Mouse (Mus musculus): ENCODE results near the gene Tmem212. TPM values are rescaled to one million over a fixed set of nuclear protein-coding genes. Genes with fewer than 3 reads are reported as not detected.
A peak's percentile ranks its signal among the peaks of the same experiment; 100 is the strongest.

Tmem212 gene
- polyA plus RNA-seq, 1 experiment from 2014 or later: 0.24 TPM

GRCm38 (mm10) chr3:27854431-27855180 lies 41.6 kb downstream of the Tmem212 start:
- Histone ChIP-seq H3K27ac (ENCODE audit: low read length) (peak overlapping the region; percentile 25; the same call in 1 of the 2 replicates), H3K4me3 (ENCODE audit: low read length) (no peak overlapping the region), H3K36me3 (ENCODE audit: insufficient read depth, low read length) (no peaks in the 10 kb centered on the region)

GRCm38 (mm10) chr3:27843266-27843665 lies 52.9 kb downstream of the Tmem212 start:
- WGBS: 66% methylated on average over 5 of the region's 5 CpGs
- Histone ChIP-seq H3K27ac (ENCODE audit: low read length) (no peak overlapping the region), H3K4me3 (ENCODE audit: low read length) (no peak overlapping the region), H3K36me3 (ENCODE audit: insufficient read depth, low read length) (no peaks in the 10 kb centered on the region), H3K4me2 (replicated peaks; ENCODE audit: low read depth, low read length) (no peak overlapping the region), H3K4me1 (ENCODE audit: insufficient read depth, low read length) (no peaks in the 10 kb centered on the region), H3K27me3 (ENCODE audit: insufficient read depth, low read length) (no peaks in the 10 kb centered on the region), H3K9me3 (ENCODE audit: low read length) (no peaks in the 10 kb centered on the region), H3K9ac (replicated peaks; ENCODE audit: low read length) (no peak overlapping the region)
- ATAC-seq (ENCODE audit: low FRiP score, low TSS enrichment): no peak

More at GRCm38 (mm10) chr3:27854431-27855180, 41.6 kb downstream of the Tmem212 start:
- no peak for ATAC-seq (ENCODE audit: low FRiP score, low TSS enrichment)
- Histone ChIP-seq H3K9ac (replicated peaks; ENCODE audit: low read length) (no peak overlapping the region), H3K4me1 (ENCODE audit: insufficient read depth, low read length) (peaks cover 31% of the 10 kb centered on the region), H3K9me3 (ENCODE audit: low read length) (no peaks in the 10 kb centered on the region), H3K4me2 (replicated peaks; ENCODE audit: low read depth, low read length) (no peak overlapping the region), H3K27me3 (ENCODE audit: insufficient read depth, low read length) (no peaks in the 10 kb centered on the region)
- 58% methylated on average over 5 of the region's 5 CpGs for WGBS

- Histone ChIP-seq H3K4me3 (ENCODE audit: low read length) (no peak overlapping the region), H3K27me3 (ENCODE audit: insufficient read depth, low read length) (no peaks in the 10 kb centered on the region)
- ATAC-seq (ENCODE audit: low FRiP score, low TSS enrichment): no peak
Observed at GRCm38 (mm10) chr3:27842856-27843255, 53.3 kb downstream of the Tmem212 start.

GRCm38 (mm10) chr3:27840311-27840710 lies 55.9 kb downstream of the Tmem212 start:
- 66% methylated on average over 9 of the region's 9 CpGs for WGBS

More at GRCm38 (mm10) chr3:27842856-27843255, 53.3 kb downstream of the Tmem212 start:
- H3K9ac ChIP-seq (replicated peaks; ENCODE audit: low read length): no peak overlapping the region
- H3K27ac ChIP-seq (ENCODE audit: low read length): no peak overlapping the region
- no peaks in the 10 kb centered on the region for H3K9me3 ChIP-seq (ENCODE audit: low read length)
- H3K4me2 ChIP-seq (replicated peaks; ENCODE audit: low read depth, low read length): no peak overlapping the region
- no peaks in the 10 kb centered on the region for H3K36me3 ChIP-seq (ENCODE audit: insufficient read depth, low read length)
- no peaks in the 10 kb centered on the region for H3K4me1 ChIP-seq (ENCODE audit: insufficient read depth, low read length)
- 62% methylated on average over 5 of the region's 5 CpGs for WGBS

GRCm38 (mm10) chr3:27839795-27840194 lies 56.4 kb downstream of the Tmem212 start:
- Histone ChIP-seq H3K36me3 (ENCODE audit: insufficient read depth, low read length) (no peaks in the 10 kb centered on the region), H3K27me3 (ENCODE audit: insufficient read depth, low read length) (no peaks in the 10 kb centered on the region), H3K4me3 (ENCODE audit: low read length) (no peak overlapping the region), H3K4me2 (replicated peaks; ENCODE audit: low read depth, low read length) (no peak overlapping the region), H3K4me1 (ENCODE audit: insufficient read depth, low read length) (no peaks in the 10 kb centered on the region), H3K9ac (replicated peaks; ENCODE audit: low read length) (no peak overlapping the region), H3K27ac (ENCODE audit: low read length) (no peak overlapping the region), H3K9me3 (ENCODE audit: low read length) (no peaks in the 10 kb centered on the region)
- 74% methylated on average over 3 of the region's 3 CpGs for WGBS
- no peak for ATAC-seq (ENCODE audit: low FRiP score, low TSS enrichment)

More at GRCm38 (mm10) chr3:27840311-27840710, 55.9 kb downstream of the Tmem212 start:
- H3K27ac ChIP-seq (ENCODE audit: low read length): no peak overlapping the region
- H3K9me3 ChIP-seq (ENCODE audit: low read length): no peaks in the 10 kb centered on the region
- H3K27me3 ChIP-seq (ENCODE audit: insufficient read depth, low read length): no peaks in the 10 kb centered on the region
- no peaks in the 10 kb centered on the region for H3K4me1 ChIP-seq (ENCODE audit: insufficient read depth, low read length)
- no peak overlapping the region for H3K4me2 ChIP-seq (replicated peaks; ENCODE audit: low read depth, low read length)
- H3K36me3 ChIP-seq (ENCODE audit: insufficient read depth, low read length): no peaks in the 10 kb centered on the region
- no peak for ATAC-seq (ENCODE audit: low FRiP score, low TSS enrichment)
- H3K4me3 ChIP-seq (ENCODE audit: low read length): no peak overlapping the region
- no peak overlapping the region for H3K9ac ChIP-seq (replicated peaks; ENCODE audit: low read length)

- Histone ChIP-seq H3K9ac (replicated peaks; ENCODE audit: low read length) (no peak overlapping the region), H3K9me3 (ENCODE audit: low read length) (no peaks in the 10 kb centered on the region), H3K36me3 (ENCODE audit: insufficient read depth, low read length) (no peaks in the 10 kb centered on the region), H3K27me3 (ENCODE audit: insufficient read depth, low read length) (no peaks in the 10 kb centered on the region), H3K4me3 (ENCODE audit: low read length) (no peak overlapping the region), H3K4me1 (ENCODE audit: insufficient read depth, low read length) (no peaks in the 10 kb centered on the region), H3K4me2 (replicated peaks; ENCODE audit: low read depth, low read length) (no peak overlapping the region), H3K27ac (ENCODE audit: low read length) (no peak overlapping the region)
- WGBS: 86% methylated on average over 9 of the region's 9 CpGs
- no peak for ATAC-seq (ENCODE audit: low FRiP score, low TSS enrichment)
Observed at GRCm38 (mm10) chr3:27839231-27839630, 56.9 kb downstream of the Tmem212 start.

- 75% methylated on average over 3 of the region's 3 CpGs for WGBS
- Histone ChIP-seq H3K4me2 (replicated peaks; ENCODE audit: low read depth, low read length) (no peak overlapping the region), H3K9me3 (ENCODE audit: low read length) (no peaks in the 10 kb centered on the region), H3K27ac (ENCODE audit: low read length) (no peak overlapping the region), H3K36me3 (ENCODE audit: insufficient read depth, low read length) (no peaks in the 10 kb centered on the region), H3K9ac (replicated peaks; ENCODE audit: low read length) (no peak overlapping the region), H3K4me1 (ENCODE audit: insufficient read depth, low read length) (no peaks in the 10 kb centered on the region), H3K4me3 (ENCODE audit: low read length) (no peak overlapping the region), H3K27me3 (ENCODE audit: insufficient read depth, low read length) (no peaks in the 10 kb centered on the region)
- ATAC-seq (ENCODE audit: low FRiP score, low TSS enrichment): no peak
Observed at GRCm38 (mm10) chr3:27836297-27836696, 59.9 kb downstream of the Tmem212 start.

GRCm38 (mm10) chr3:27835786-27836185 lies 60.4 kb downstream of the Tmem212 start:
- H3K27me3 ChIP-seq (ENCODE audit: insufficient read depth, low read length): no peaks in the 10 kb centered on the region
- H3K27ac ChIP-seq (ENCODE audit: low read length): no peak overlapping the region
- no peak for ATAC-seq (ENCODE audit: low FRiP score, low TSS enrichment)
- H3K9ac ChIP-seq (replicated peaks; ENCODE audit: low read length): no peak overlapping the region
- 92% methylated on average over 8 of the region's 8 CpGs for WGBS
- H3K9me3 ChIP-seq (ENCODE audit: low read length): no peaks in the 10 kb centered on the region
- no peak overlapping the region for H3K4me2 ChIP-seq (replicated peaks; ENCODE audit: low read depth, low read length)
- no peak overlapping the region for H3K4me3 ChIP-seq (ENCODE audit: low read length)
- no peaks in the 10 kb centered on the region for H3K4me1 ChIP-seq (ENCODE audit: insufficient read depth, low read length)
- H3K36me3 ChIP-seq (ENCODE audit: insufficient read depth, low read length): no peaks in the 10 kb centered on the region

GRCm38 (mm10) chr3:27828755-27829154 lies 67.4 kb downstream of the Tmem212 start:
- no peaks in the 10 kb centered on the region for H3K27me3 ChIP-seq (ENCODE audit: insufficient read depth, low read length)
- ATAC-seq (ENCODE audit: low FRiP score, low TSS enrichment): no peak
- no peak overlapping the region for H3K9ac ChIP-seq (replicated peaks; ENCODE audit: low read length)
- WGBS: 71% methylated on average over 3 of the region's 3 CpGs
- H3K4me1 ChIP-seq (ENCODE audit: insufficient read depth, low read length): no peaks in the 10 kb centered on the region
- no peak overlapping the region for H3K4me2 ChIP-seq (replicated peaks; ENCODE audit: low read depth, low read length)
- H3K36me3 ChIP-seq (ENCODE audit: insufficient read depth, low read length): no peaks in the 10 kb centered on the region
- H3K4me3 ChIP-seq (ENCODE audit: low read length): no peak overlapping the region
- H3K27ac ChIP-seq (ENCODE audit: low read length): no peak overlapping the region
- H3K9me3 ChIP-seq (ENCODE audit: low read length): no peaks in the 10 kb centered on the region

- H3K27me3 ChIP-seq (ENCODE audit: insufficient read depth, low read length): no peaks in the 10 kb centered on the region
- H3K36me3 ChIP-seq (ENCODE audit: insufficient read depth, low read length): no peaks in the 10 kb centered on the region
- no peak overlapping the region for H3K4me2 ChIP-seq (replicated peaks; ENCODE audit: low read depth, low read length)
- H3K27ac ChIP-seq (ENCODE audit: low read length): no peak overlapping the region
- no peaks in the 10 kb centered on the region for H3K9me3 ChIP-seq (ENCODE audit: low read length)
- H3K4me1 ChIP-seq (ENCODE audit: insufficient read depth, low read length): no peaks in the 10 kb centered on the region
- H3K9ac ChIP-seq (replicated peaks; ENCODE audit: low read length): no peak overlapping the region
- 84% methylated on average over 3 of the region's 3 CpGs for WGBS
- no peak overlapping the region for H3K4me3 ChIP-seq (ENCODE audit: low read length)
- no peak for ATAC-seq (ENCODE audit: low FRiP score, low TSS enrichment)
Observed at GRCm38 (mm10) chr3:27827236-27827635, 68.9 kb downstream of the Tmem212 start.
